Mouse (Mus musculus) brown adipose tissue, adult 24 weeks (tissue): ENCODE results near the gene Pafah2. TPM values are rescaled to one million over a fixed set of nuclear protein-coding genes. Genes with fewer than 3 reads are reported as not detected.

Experiments
- H3K27ac ChIP-seq: fragments of 200-500 bp; replicated peaks from 2 replicates; pipeline ENCODE4 v1.5.1; 2012; ENCODE audit warnings: low read depth, mild to moderate bottlenecking, low read length
- H3K4me1 ChIP-seq: fragments of 200-500 bp; 2 replicates; pipeline ENCODE4 v1.6.1; 2012; ENCODE audit warnings: low read length, mixed read lengths; ENCODE audit not compliant: control insufficient read depth, insufficient read depth, insufficient read length
- H3K4me3 ChIP-seq: fragments of 200-500 bp; 2 replicates; pipeline ENCODE4 v1.5.1; 2012; ENCODE audit warnings: low read depth, mild to moderate bottlenecking, low read length, moderate library complexity; ENCODE audit not compliant: insufficient read depth
- polyA plus RNA-seq: library from polyadenylated mRNA; stranded (reverse); fragments of >200 nt; gene quantifications from 2 replicates; pipeline ENCODE4 v1.2.4, GENCODE M21; 2012; ENCODE audit not compliant: missing spikeins, insufficient read depth, insufficient read length

Pafah2 gene
- polyA plus RNA-seq, 1 experiment = 17.4 TPM

- H3K4me3 ChIP-seq = no peak overlapping the region
- H3K4me1 ChIP-seq = no peaks in the 10 kb centered on the region; the same call in 1 of the 2 replicates
- no peak overlapping the region for H3K27ac ChIP-seq
Observed at GRCm38 (mm10) chr4:134392595-134392994, 3.5 kb upstream of the Pafah2 start.

DNA sequence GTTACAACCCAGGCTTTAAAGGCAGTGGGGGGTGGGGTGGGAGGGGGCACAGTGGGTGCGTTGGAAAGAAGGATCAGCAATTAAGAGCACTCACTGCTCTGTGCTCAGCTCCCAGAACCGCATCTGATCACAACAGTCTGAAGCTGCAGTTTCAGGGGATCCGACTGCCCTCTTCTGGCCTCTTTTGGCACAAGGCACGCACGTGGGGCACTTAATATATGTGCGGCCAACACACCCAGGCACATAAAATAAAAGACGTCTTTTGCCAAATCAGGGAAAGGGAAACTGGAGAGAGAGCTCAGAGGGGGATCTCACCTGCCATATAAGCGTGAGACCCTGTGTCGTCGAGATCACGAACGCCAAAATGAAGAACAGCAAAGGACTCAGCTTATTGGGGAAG is 3.1 kb upstream of the Pafah2 start:
- Histone ChIP-seq H3K4me1 (no peaks in the 10 kb centered on the region; the same call in 1 of the 2 replicates), H3K27ac (no peak overlapping the region), H3K4me3 (no peak overlapping the region)

DNA sequence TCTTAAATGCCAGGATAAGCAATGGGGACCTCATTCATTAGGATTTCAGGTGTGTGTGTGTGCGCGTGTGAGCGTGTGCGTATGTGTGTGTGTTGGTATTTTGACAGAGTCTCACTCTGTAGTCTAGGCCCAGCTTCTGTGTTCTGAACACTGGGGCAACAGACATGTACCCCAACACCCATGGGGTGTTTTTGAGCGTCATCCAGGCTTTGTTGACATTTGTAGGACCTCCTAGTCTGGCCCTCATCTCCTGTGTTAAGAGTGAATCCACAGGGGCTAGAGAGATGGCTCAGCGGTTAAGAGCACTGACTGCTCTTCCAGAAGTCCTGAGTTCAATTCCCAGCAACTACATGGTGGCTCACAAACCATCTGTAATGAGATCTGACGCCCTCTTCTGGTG is 978 bp upstream of the Pafah2 start:
- Histone ChIP-seq H3K27ac (no peak overlapping the region), H3K4me3 (no peak overlapping the region), H3K4me1 (no peaks in the 10 kb centered on the region; the same call in 1 of the 2 replicates)

GRCm38 (mm10) chr4:134397121-134397520 is 1.0 kb downstream of the Pafah2 start:
- 0 out of 2 replicates have a peak overlapping the region, but pooled peaks have one; percentile 4 for H3K4me3 ChIP-seq
- peaks cover 2% of the 10 kb centered on the region for H3K4me1 ChIP-seq
- H3K27ac ChIP-seq = peak overlapping the region; percentile 35; the same call in 1 of the 2 replicates

DNA sequence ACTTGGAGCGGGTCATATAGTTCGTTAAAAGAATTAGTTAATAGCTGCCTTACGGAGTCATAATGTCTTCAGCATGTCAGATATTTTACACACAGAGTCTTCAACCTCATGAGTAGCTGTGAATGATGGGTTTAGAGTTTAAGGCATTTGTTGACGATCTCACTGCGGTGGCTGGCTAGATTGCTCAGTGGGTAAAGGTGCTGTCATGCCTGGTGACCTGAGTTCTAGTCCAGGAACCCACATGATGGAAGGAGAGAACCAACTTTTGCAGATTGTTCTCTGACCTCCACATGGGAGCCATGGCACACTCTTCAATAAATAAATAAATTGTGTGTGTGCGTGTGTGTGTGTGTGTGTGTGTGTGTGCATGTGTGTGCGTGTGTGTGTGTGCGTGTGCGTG is 1.6 kb downstream of the Pafah2 start:
- H3K27ac ChIP-seq = no peak overlapping the region

DNA sequence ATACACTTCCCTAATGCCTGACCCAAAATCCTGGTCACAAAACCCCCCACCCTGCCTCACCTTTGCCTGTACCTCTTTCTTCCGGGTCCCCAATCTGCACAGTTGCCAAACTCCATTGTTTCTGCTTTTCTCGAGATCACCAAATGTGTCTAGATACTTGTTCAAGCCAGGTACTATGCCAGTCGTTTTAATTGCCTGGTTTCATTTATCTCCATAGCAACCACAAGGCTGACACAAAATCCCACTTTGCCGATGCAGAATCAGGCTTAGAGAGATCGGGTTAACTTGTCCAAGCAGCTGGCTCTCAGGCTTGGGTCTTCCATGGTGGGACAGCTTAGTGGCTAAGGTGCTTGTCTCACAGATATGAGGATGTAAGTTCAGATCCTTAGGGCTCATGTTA is 4.1 kb downstream of the Pafah2 start:
- no peak overlapping the region for H3K27ac ChIP-seq
- H3K4me1 ChIP-seq = peaks cover 10% of the 10 kb centered on the region
- H3K4me3 ChIP-seq = no peak overlapping the region

More for the DNA sequence above, 1.6 kb downstream of the Pafah2 start:
- H3K4me1 ChIP-seq = peaks cover 8% of the 10 kb centered on the region
- H3K4me3 ChIP-seq = no peak overlapping the region

DNA sequence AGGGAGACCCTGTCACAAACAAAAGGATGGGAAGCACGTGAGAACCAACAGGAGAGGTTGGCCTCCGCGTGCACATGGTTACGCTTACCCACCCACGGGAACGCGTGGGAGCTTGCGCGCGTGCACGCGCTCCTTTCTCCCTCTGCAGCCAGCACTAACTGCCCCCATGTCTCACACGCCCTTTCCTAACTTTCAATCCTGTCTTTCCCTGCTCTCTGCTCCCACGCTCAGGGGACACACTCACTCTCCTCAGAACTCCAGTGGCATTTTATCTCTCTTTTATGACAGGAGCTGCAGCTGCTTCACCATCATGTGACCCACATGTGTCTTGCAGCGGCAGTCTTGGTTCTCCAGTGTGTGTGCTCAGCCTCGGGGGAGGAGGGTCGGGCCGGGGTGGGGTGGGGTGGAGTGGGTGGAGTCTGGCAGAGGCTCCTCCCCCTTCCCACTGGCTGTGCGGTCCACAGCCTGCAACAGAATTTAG is 5.1 kb downstream of the Pafah2 start:
- H3K27ac ChIP-seq = no peak overlapping the region
- H3K4me3 ChIP-seq = peak overlapping the region; percentile 1; the same call in 1 of the 2 replicates
- peaks cover 10% of the 10 kb centered on the region for H3K4me1 ChIP-seq

- Histone ChIP-seq H3K4me3 (no peak overlapping the region), H3K27ac (no peak overlapping the region), H3K4me1 (peaks cover 10% of the 10 kb centered on the region)
Observed at GRCm38 (mm10) chr4:134401856-134402570, 5.9 kb downstream of the Pafah2 start.

GRCm38 (mm10) chr4:134402571-134403262 is 6.6 kb downstream of the Pafah2 start:
- Histone ChIP-seq H3K27ac (no peak overlapping the region), H3K4me3 (peak overlapping the region; percentile 15; the same call in 1 of the 2 replicates), H3K4me1 (peaks cover 10% of the 10 kb centered on the region)

DNA sequence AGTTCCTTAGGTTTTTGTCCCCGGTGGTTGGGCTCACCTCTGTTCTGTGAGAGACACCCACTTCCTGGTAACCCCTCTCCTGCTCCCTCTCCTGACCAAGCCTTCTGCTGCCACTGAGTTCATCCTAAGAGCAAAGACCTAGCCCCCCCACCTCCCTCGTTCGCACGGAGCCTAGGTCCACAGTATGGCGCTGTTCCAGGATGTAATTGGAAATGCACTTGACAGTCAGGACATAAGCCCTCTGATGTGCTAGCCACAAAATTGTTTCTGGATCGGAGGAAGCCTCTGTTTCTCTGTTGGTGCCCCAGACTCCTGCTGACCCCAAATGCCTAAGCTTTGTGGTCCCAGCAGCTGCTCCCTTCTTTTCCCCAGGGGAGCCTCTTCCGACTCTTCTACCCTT is 7.6 kb downstream of the Pafah2 start:
- Histone ChIP-seq H3K27ac (no peak overlapping the region), H3K4me3 (no peak overlapping the region), H3K4me1 (peaks cover 10% of the 10 kb centered on the region)

GRCm38 (mm10) chr4:134409286-134409685 is 13.2 kb downstream of the Pafah2 start:
- Histone ChIP-seq H3K4me3 (no peak overlapping the region), H3K27ac (no peak overlapping the region), H3K4me1 (no peaks in the 10 kb centered on the region)

DNA sequence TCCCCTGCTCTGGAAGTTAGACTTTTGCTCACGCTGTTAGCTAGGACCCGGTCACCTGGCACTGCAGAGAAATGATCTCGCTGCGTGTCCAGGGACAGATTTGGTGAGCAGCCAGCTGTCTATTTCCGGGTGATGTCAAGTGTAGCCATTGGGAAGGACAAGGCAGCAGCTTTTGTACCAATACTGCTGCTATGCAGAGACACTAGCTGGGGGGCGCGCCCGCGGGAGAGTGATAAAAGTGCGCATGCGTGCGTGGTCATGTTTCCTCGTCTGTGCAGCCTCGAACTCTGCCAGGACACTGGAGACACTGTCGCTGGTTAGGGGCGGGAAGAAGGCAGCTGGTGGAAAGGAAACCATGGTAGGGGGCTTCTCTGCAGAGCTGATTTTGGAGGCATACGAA is 20.1 kb downstream of the Pafah2 start:
- H3K4me3 ChIP-seq = no peak overlapping the region
- no peaks in the 10 kb centered on the region for H3K4me1 ChIP-seq
- H3K27ac ChIP-seq = no peak overlapping the region

DNA sequence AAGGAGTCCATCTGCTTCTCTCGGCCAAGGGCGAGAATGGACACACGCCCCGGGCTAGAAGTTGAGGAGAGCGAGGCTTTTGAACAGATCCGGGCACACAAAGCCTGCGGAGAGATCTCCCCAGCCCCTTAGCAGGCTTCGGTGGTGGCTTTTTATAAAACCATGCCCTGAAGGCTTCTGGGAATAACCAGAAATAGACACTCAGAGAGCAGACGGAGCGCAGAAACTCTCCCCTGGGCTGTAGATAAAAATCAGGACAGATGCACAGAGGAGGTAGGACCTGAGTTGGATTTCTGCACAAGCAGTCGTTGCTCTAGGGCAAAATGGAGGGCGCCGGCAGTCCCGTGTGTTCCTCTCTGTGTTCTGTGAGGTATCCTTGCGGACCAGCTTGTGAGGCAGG is 20.5 kb downstream of the Pafah2 start:
- Histone ChIP-seq H3K27ac (no peak overlapping the region), H3K4me3 (no peak overlapping the region), H3K4me1 (no peaks in the 10 kb centered on the region)

DNA sequence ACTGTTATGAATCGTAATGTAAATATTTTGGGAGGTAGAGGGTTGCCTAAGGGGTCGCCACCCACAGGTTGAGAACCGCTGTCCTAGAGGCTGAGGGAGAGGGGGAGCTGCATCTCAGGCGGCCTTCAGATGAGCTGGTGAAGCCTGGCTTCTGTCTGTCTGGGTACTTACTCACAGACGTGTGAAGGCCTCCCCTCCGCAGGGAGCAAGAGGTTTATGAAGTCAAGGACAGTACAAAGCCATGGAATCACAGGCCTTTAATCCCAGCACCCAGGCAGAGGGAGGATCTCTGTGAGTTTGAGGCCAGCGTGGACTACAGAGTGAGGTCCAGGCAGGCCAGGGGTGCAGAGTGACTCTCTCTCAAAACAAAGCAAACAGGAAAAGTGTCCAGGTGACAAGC is 21.0 kb downstream of the Pafah2 start:
- no peak overlapping the region for H3K4me3 ChIP-seq
- H3K27ac ChIP-seq = no peak overlapping the region
- H3K4me1 ChIP-seq = no peaks in the 10 kb centered on the region

DNA sequence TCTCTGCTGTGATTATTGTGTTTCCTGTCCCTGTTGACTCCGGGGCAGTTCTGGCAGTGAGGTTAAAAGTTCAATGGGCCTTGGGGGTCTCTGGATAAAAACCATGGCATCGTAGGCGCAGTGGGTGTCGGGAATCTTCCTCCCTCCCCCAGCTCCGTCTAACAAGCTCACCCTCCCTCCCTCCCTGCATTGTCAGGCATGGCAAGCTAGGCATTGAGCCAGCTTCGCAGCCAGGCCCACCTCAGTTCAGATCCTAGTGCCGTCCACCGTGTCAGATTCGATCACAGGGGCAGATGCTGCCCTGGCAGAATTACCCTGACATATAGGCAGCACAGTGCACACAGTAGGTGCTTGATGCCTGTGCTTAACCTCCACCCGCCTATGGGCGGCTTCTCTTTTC is 25.9 kb downstream of the Pafah2 start:
- H3K4me3 ChIP-seq = no peak overlapping the region
- H3K27ac ChIP-seq = no peak overlapping the region

GRCm38 (mm10) chr4:134423949-134424348 is 27.8 kb downstream of the Pafah2 start:
- H3K4me3 ChIP-seq = no peak overlapping the region
- H3K4me1 ChIP-seq = no peaks in the 10 kb centered on the region
- no peak overlapping the region for H3K27ac ChIP-seq

More for the DNA sequence above, 25.9 kb downstream of the Pafah2 start:
- H3K4me1 ChIP-seq = no peaks in the 10 kb centered on the region
